Mouse (Mus musculus) CH12.LX (cell line): ENCODE measurements around the gene Samd13. TPM values are rescaled to one million over a fixed set of nuclear protein-coding genes. Genes with fewer than 3 reads are reported as not detected.

Experiments
- DNase-seq: peaks from one replicate; pipeline ENCODE4 v3.0.0-alpha.2; 2013; ENCODE audit errors: extremely low read depth
- H3K27ac ChIP-seq: 2 replicates; pipeline ENCODE4 v1.5.1; 2012; ENCODE audit warnings: low read depth, mild to moderate bottlenecking, control low read depth, moderate library complexity; ENCODE audit not compliant: insufficient read depth
- H3K27me3 ChIP-seq: replicated peaks from 2 replicates; pipeline ENCODE3; 2012; ENCODE audit warnings: inconsistent platforms
- H3K36me3 ChIP-seq, 2 experiments: replicated peaks in 1 of 2; 2 replicates each; pipeline versions ENCODE3 to v1.6.1; 2012; ENCODE audit warnings: inconsistent platforms in 1 of 2, low read length in 1 of 2, mild to moderate bottlenecking in 1 of 2, mixed read lengths in 1 of 2, moderate library complexity in 1 of 2; ENCODE audit not compliant: control insufficient read depth in 1 of 2, insufficient read depth in 1 of 2
- H3K4me1 ChIP-seq, 2 experiments: 2 replicates each; pipeline ENCODE4 v1.6.1; 2012; ENCODE audit warnings: inconsistent platforms in 1 of 2, moderate library complexity in 1 of 2; ENCODE audit not compliant: insufficient read depth in 2 of 2, control insufficient read depth in 1 of 2
- H3K4me2 ChIP-seq: 2 replicates; pipeline ENCODE4 v1.6.1; 2012; ENCODE audit warnings: low read depth, mild to moderate bottlenecking, control low read depth; ENCODE audit not compliant: poor library complexity, insufficient read depth, severe bottlenecking
- H3K4me3 ChIP-seq, 3 experiments: fragments of 150-350 bp in 1 of 3; sonication (generic) in 1 of 3; replicated peaks in 1 of 3; 2 replicates each; pipeline versions ENCODE3 to v1.5.1; 2011 to 2012; ENCODE audit warnings: low read depth in 2 of 3, low read length in 2 of 3, mild to moderate bottlenecking in 2 of 3, moderate library complexity in 2 of 3, control low read depth in 1 of 3, improper control_type of control experiment in 1 of 3, inconsistent platforms in 1 of 3, mixed read lengths in 1 of 3; ENCODE audit not compliant: poor library complexity in 1 of 3
- H3K79me2 ChIP-seq: replicated peaks from 2 replicates; pipeline ENCODE4 v1.6.1; 2012; ENCODE audit warnings: mild to moderate bottlenecking, moderate library complexity; ENCODE audit not compliant: control insufficient read depth, poor library complexity, insufficient read depth, severe bottlenecking; ENCODE audit errors: extremely low read depth
- H3K9ac ChIP-seq: 2 replicates; pipeline ENCODE4 v1.6.1; 2012; ENCODE audit warnings: low read depth, mild to moderate bottlenecking, control low read depth, moderate library complexity; ENCODE audit not compliant: insufficient read depth
- H3K9me3 ChIP-seq: replicated peaks from 2 replicates; pipeline ENCODE3; 2012; ENCODE audit warnings: low read length, inconsistent platforms, mixed read lengths
- CHD1 ChIP-seq: IDR thresholded peaks from 2 replicates; pipeline ENCODE4 v1.6.1; 2012; ENCODE audit warnings: low read depth, low read length, improper control_type of control experiment, inconsistent platforms
- E2F4 ChIP-seq: IDR thresholded peaks from 2 replicates; pipeline ENCODE4 v1.6.1; 2011; ENCODE audit warnings: low read depth, low read length, improper control_type of control experiment; ENCODE audit not compliant: insufficient replicate concordance
- ETS1 ChIP-seq: conservative IDR thresholded peaks from 2 replicates; pipeline ENCODE4 v1.6.1; 2012; ENCODE audit warnings: low read depth, mild to moderate bottlenecking, inconsistent platforms, low read length, improper control_type of control experiment, moderate library complexity
- GABPA ChIP-seq: IDR thresholded peaks from 2 replicates; pipeline ENCODE4 v1.6.1; 2012; ENCODE audit warnings: low read depth, low read length, improper control_type of control experiment, inconsistent platforms; ENCODE audit not compliant: insufficient replicate concordance
- IRF4 ChIP-seq: IDR thresholded peaks from 2 replicates; pipeline ENCODE4 v1.6.1; 2014; ENCODE audit warnings: low read depth, mild to moderate bottlenecking, inconsistent platforms, low read length, improper control_type of control experiment
- MAX ChIP-seq: IDR thresholded peaks from 2 replicates; pipeline ENCODE4 v1.6.1; 2011; ENCODE audit warnings: low read length, improper control_type of control experiment
- MXI1 ChIP-seq: IDR thresholded peaks from 2 replicates; pipeline ENCODE4 v1.6.1; 2011; ENCODE audit warnings: mild to moderate bottlenecking, low read depth, low read length, improper control_type of control experiment
- NRF1 ChIP-seq: IDR thresholded peaks from 2 replicates; pipeline ENCODE4 v1.6.1; 2014; ENCODE audit warnings: low read depth, mild to moderate bottlenecking, inconsistent platforms, low read length, improper control_type of control experiment, moderate library complexity
- PAX5 ChIP-seq: IDR thresholded peaks from 2 replicates; pipeline ENCODE4 v1.6.1; 2012; ENCODE audit warnings: low read length, inconsistent platforms, mixed read lengths
- POLR2A ChIP-seq: IDR thresholded peaks from 2 replicates; pipeline ENCODE4 v1.6.1; 2011; ENCODE audit warnings: low read depth, mild to moderate bottlenecking, improper control_type of control experiment, low read length
- RCOR1 ChIP-seq: conservative IDR thresholded peaks from 2 replicates; pipeline ENCODE4 v1.6.1; 2012; ENCODE audit warnings: low read depth, mild to moderate bottlenecking, inconsistent platforms, low read length, improper control_type of control experiment
- SIN3A ChIP-seq: IDR thresholded peaks from 2 replicates; pipeline ENCODE4 v1.6.1; 2012; ENCODE audit warnings: low read length, improper control_type of control experiment, inconsistent platforms
- SMC3 ChIP-seq: IDR thresholded peaks from 2 replicates; pipeline ENCODE4 v1.6.1; 2011; ENCODE audit warnings: low read depth, low read length, improper control_type of control experiment
- TBP ChIP-seq: conservative IDR thresholded peaks from 2 replicates; pipeline ENCODE4 v1.6.1; 2011; ENCODE audit warnings: low read depth, low read length, improper control_type of control experiment
- TCF12 ChIP-seq: IDR thresholded peaks from 2 replicates; pipeline ENCODE4 v1.6.1; 2014; ENCODE audit warnings: low read depth, mild to moderate bottlenecking, inconsistent platforms, low read length, improper control_type of control experiment
- USF1 ChIP-seq: IDR thresholded peaks from 2 replicates; pipeline ENCODE4 v1.6.1; 2014; ENCODE audit warnings: low read depth, mild to moderate bottlenecking, inconsistent platforms, low read length, improper control_type of control experiment
- USF2 ChIP-seq: conservative IDR thresholded peaks from 2 replicates; pipeline ENCODE4 v1.6.1; 2011; ENCODE audit warnings: low read depth, low read length, improper control_type of control experiment
- ZKSCAN1 ChIP-seq: IDR thresholded peaks from 2 replicates; pipeline ENCODE4 v1.6.1; 2012; ENCODE audit warnings: low read depth, inconsistent platforms, low read length, improper control_type of control experiment, borderline replicate concordance
- ZNF384 ChIP-seq: IDR thresholded peaks from 2 replicates; pipeline ENCODE4 v1.6.1; 2012; ENCODE audit warnings: low read depth, low read length, improper control_type of control experiment, inconsistent platforms
- dilution Hi-C: fragments of 300-500 bp; cut with MboI; formaldehyde crosslinking; loops from 2 replicates; pipeline ENCODE4 v1.14.3; 2020; ENCODE audit warnings: low sequenced_read_pairs; ENCODE audit not compliant: extremely low pct_unique_long_range_greater_than_20kb, extremely low pct_ligation_motif_present
- in situ Hi-C: fragments of 300-500 bp; cut with MboI; formaldehyde crosslinking; loops from 3 replicates; pipeline ENCODE4 v1.14.3; 2019; ENCODE audit warnings: low sequenced_read_pairs, low pct_ligation_motif_present, low pct_unique_long_range_greater_than_20kb, mixed read lengths
- polyA plus RNA-seq: library from polyadenylated mRNA; unstranded; fragments of >175 nt; gene quantifications from 2 replicates; pipeline ENCODE4 v1.2.1, GENCODE M21; 2012; ENCODE audit warnings: low read depth; ENCODE audit not compliant: insufficient read length
- total RNA-seq, 2 experiments: library from RNA; depleted of rRNA; stranded (reverse); fragments of 300-350 nt in 1 of 2; fragments of >200 nt in 1 of 2; gene quantifications; 2 replicates each; pipeline ENCODE4 v1.2.3; 2012 to 2014

The Samd13 gene
- total and polyA plus RNA-seq, 3 experiments = not detected

GRCm38 (mm10) chr3:146602531-146602930 lies 82.9 kb downstream of the Samd13 start:
- in situ Hi-C loops (no loop called here), dilution Hi-C loops (no loop called here)
- Histone ChIP-seq H3K79me2 (no peaks in the 10 kb centered on the region), H3K4me2 (no peak overlapping the region), H3K9me3 (no peaks in the 10 kb centered on the region), H3K27ac (0 out of 2 replicates have a peak overlapping the region, but pooled peaks have one; percentile 0), H3K27me3 (no peaks in the 10 kb centered on the region), H3K36me3 (no peaks in the 10 kb centered on the region), H3K4me3 (no peak overlapping the region), H3K9ac (no peak overlapping the region), H3K4me1 (no peaks in the 10 kb centered on the region)
- no peak for TF ChIP-seq RCOR1
- TF ChIP-seq USF2 = no peak
- TF ChIP-seq GABPA = no peak
- TF ChIP-seq NRF1 = no peak
- TF ChIP-seq USF1 = no peak
- DNase-seq = no peak

GRCm38 (mm10) chr3:146601205-146601604 lies 84.2 kb downstream of the Samd13 start:
- Histone ChIP-seq H3K27ac (no peak overlapping the region), H3K9ac (no peak overlapping the region), H3K27me3 (no peaks in the 10 kb centered on the region), H3K4me2 (no peak overlapping the region), H3K79me2 (no peaks in the 10 kb centered on the region), H3K36me3 (no peaks in the 10 kb centered on the region), H3K9me3 (no peaks in the 10 kb centered on the region), H3K4me3 (no peak overlapping the region), H3K4me1 (no peaks in the 10 kb centered on the region)
- no peak for DNase-seq
- in situ Hi-C loops = no loop called here
- dilution Hi-C loops = no loop called here
- no peak for TF ChIP-seq CHD1
- no peak for TF ChIP-seq IRF4
- no peak for TF ChIP-seq E2F4
- TF ChIP-seq MAX = no peak
- no peak for TF ChIP-seq NRF1
- TF ChIP-seq ZKSCAN1 = no peak
- TF ChIP-seq POLR2A = no peak
- TF ChIP-seq SIN3A = no peak
- TF ChIP-seq TBP = no peak
- no peak for TF ChIP-seq ETS1
- TF ChIP-seq TCF12 = no peak
- no peak for TF ChIP-seq SMC3
- no peak for TF ChIP-seq ZNF384
- TF ChIP-seq GABPA = no peak
- TF ChIP-seq USF2 = no peak
- TF ChIP-seq MXI1 = no peak
- TF ChIP-seq PAX5 = no peak
- TF ChIP-seq RCOR1 = no peak
